Comparison of ENCODE assay signal across 17 mouse cellular contexts in the genomic region with DNA sequence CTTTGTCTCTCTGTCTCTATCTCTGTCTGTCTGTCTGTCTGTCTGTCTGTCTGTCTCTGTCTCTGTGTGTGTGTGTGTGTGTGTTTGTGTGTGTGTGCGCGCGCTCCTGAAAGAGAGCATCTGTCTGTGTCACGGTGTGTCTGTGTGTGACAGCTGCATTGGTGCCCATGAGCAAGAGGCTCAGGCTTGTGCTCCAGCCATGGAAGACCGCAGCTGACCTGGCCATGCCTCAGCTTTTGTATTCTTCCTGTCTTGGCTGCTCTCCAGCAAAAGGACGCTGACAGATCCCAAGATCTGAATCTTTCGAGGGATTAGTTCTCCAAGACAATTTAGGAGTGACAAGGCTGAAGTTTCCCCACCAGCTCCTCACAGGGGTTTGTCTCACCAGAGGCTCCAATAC. TPM values are rescaled to one million over a fixed set of nuclear protein-coding genes. Genes with fewer than 3 reads are reported as not detected.
"Had no signal": no experiment of that assay in that cellular context is flagged by ENCODE, and none has a peak within 500 bp of the region (broad histone marks: within the 10 kb centered on the region; RNA-seq: fewer than 3 reads in every experiment).

No protein-coding gene starts in this region.

- H3K9me3 ChIP-seq: kidney, embryonic 15.5 days; limb, embryonic 10.5 days; liver, embryonic 15.5 days had no signal

- H3K4me1 ChIP-seq: liver, embryonic 15.5 days had no signal

- ATAC-seq: midbrain, embryonic 16.5 days had no signal

- H3K36me3 ChIP-seq: kidney, embryonic 15.5 days; limb, embryonic 10.5 days; liver, embryonic 15.5 days had no signal

- H3K9ac ChIP-seq: kidney, embryonic 15.5 days; liver, embryonic 15.5 days had no signal

- DNase-seq: kidney, adult 18-20 months; kidney, postnatal 25 days; lung, adult 2 months; lung, postnatal 14 days; thymus, postnatal 4 days had no signal

- H3K4me3 ChIP-seq: kidney, embryonic 15.5 days; left cerebral cortex, adult 2 months; limb, embryonic 10.5 days; liver, embryonic 15.5 days had no signal

- H3K27ac ChIP-seq: left cerebral cortex, adult 2 months; liver, embryonic 15.5 days; stomach, postnatal 0 days had no signal

- H3K4me2 ChIP-seq: kidney, embryonic 15.5 days; liver, embryonic 11.5 days; liver, embryonic 15.5 days; midbrain, embryonic 11.5 days had no signal

RNA-seq across cellular contexts. Expression of a gene that starts 1.5 kb away (rescaled TPM):
- total RNA-seq: megakaryocyte progenitor cell, adult 5-6 weeks had no signal

RNA-seq across cellular contexts. Expression of a gene that starts 49.5 kb away (rescaled TPM):
- total RNA-seq: layer of hippocampus, postnatal 25 days; left cerebral cortex, adult 2 months; left cerebral cortex, postnatal 14 days; megakaryocyte progenitor cell, adult 5-6 weeks had no signal
- polyA plus RNA-seq: limb, embryonic 10.5 days; midbrain, embryonic 11.5 days; neural tube, embryonic 14.5 days had no signal
